Mouse (Mus musculus) midbrain, embryonic 12.5 days (tissue): ENCODE results near the gene Gabbr1. TPM values are rescaled to one million over a fixed set of nuclear protein-coding genes. Genes with fewer than 3 reads are reported as not detected.

Experiments used
- ATAC-seq: fragments of 200-750 bp; cut with Nextera tagmentation; 2 replicates; pipeline ENCODE4 v1.8.0; 2017; ENCODE audit warnings: low read depth, moderate TSS enrichment, moderate library complexity; ENCODE audit not compliant: low FRiP score
- H3K27ac ChIP-seq: fragments of 300-500 bp; sonication (generic); replicated peaks from 2 replicates; pipeline ENCODE4 v1.5.1; 2016; ENCODE audit warnings: mild to moderate bottlenecking
- H3K27me3 ChIP-seq: fragments of 300-500 bp; sonication (generic); 2 replicates; pipeline ENCODE4 v1.6.1; 2016; ENCODE audit warnings: mild to moderate bottlenecking
- H3K36me3 ChIP-seq: fragments of 300-500 bp; sonication (generic); 2 replicates; pipeline ENCODE4 v1.6.1; 2016
- H3K4me1 ChIP-seq: fragments of 300-500 bp; sonication (generic); 2 replicates; pipeline ENCODE4 v1.6.1; 2016
- H3K4me2 ChIP-seq: fragments of 300-500 bp; sonication (generic); replicated peaks from 2 replicates; pipeline ENCODE4 v1.6.1; 2016; ENCODE audit warnings: mild to moderate bottlenecking, moderate library complexity
- H3K4me3 ChIP-seq: fragments of 300-500 bp; sonication (generic); 2 replicates; pipeline ENCODE4 v1.5.1; 2016; ENCODE audit warnings: mild to moderate bottlenecking
- H3K9ac ChIP-seq: fragments of 300-500 bp; sonication (generic); replicated peaks from 2 replicates; pipeline ENCODE4 v1.6.1; 2016; ENCODE audit warnings: mild to moderate bottlenecking, moderate library complexity
- H3K9me3 ChIP-seq: fragments of 300-500 bp; sonication (generic); 2 replicates; pipeline ENCODE4 v1.6.1; 2016; ENCODE audit warnings: mild to moderate bottlenecking
- WGBS: fragments of 180-500 bp; shearing (Covaris S2); methylation state at CpG from one replicate; pipeline ENCODE4 v1.1.7; 2016; 5-methylcytosine and 5-hydroxymethylcytosine counted together
- polyA plus RNA-seq: library from polyadenylated mRNA; unstranded; fragments of >200 nt; fragmentation: Nextera tagmentation; extraction: Ambion mirVana; gene quantifications from 2 replicates; pipeline ENCODE4 v1.2.1, GENCODE M21; 2016

Gene Gabbr1
- polyA plus RNA-seq, result 33.4 and 35.9 TPM in 2 replicates

GRCm38 (mm10) chr17:37045611-37046311 is at the start of gene Gabbr1:
Gene Gabbr1 (plus strand): TSS chr17:37045966.
- no peaks in the 10 kb centered on the region for H3K9me3 ChIP-seq
- H3K4me2 ChIP-seq, result peak within 1 kb of the TSS; percentile 94
- peaks cover 18% of the 10 kb centered on the region for H3K27me3 ChIP-seq
- ATAC-seq, result peak; percentile 78
- WGBS, result 1% methylated on average over 39 of the region's 55 CpGs
- H3K36me3 ChIP-seq, result no peaks in the 10 kb centered on the region
- H3K4me1 ChIP-seq, result peaks cover 40% of the 10 kb centered on the region
- peak within 1 kb of the TSS; percentile 96 for H3K9ac ChIP-seq
- H3K27ac ChIP-seq, result peak within 1 kb of the TSS; percentile 94
- peak within 1 kb of the TSS; percentile 86 for H3K4me3 ChIP-seq

- WGBS, result 30% methylated on average over 7 of the region's 7 CpGs
- ATAC-seq, result peak; percentile 60; the same call in 1 of the 2 replicates
These were observed 48.6 kb upstream of the Gabbr1 start for GRCm38 (mm10) chr17:36997033-36997735.

GRCm38 (mm10) chr17:36998477-36998876 is 47.3 kb upstream of the Gabbr1 start:
- Histone ChIP-seq H3K27ac (no peak overlapping the region), H3K4me2 (no peak overlapping the region), H3K9me3 (no peaks in the 10 kb centered on the region), H3K9ac (no peak overlapping the region), H3K4me3 (no peak overlapping the region), H3K27me3 (no peaks in the 10 kb centered on the region), H3K4me1 (0 out of 2 replicates have a peak, but pooled peaks cover 3% of the 10 kb centered on the region), H3K36me3 (no peaks in the 10 kb centered on the region)
- ATAC-seq, result no peak
- 81% methylated on average over 2 of the region's 2 CpGs for WGBS

More at GRCm38 (mm10) chr17:36997033-36997735, 48.6 kb upstream of the Gabbr1 start:
- Histone ChIP-seq H3K36me3 (no peaks in the 10 kb centered on the region), H3K4me1 (no peaks in the 10 kb centered on the region), H3K9me3 (no peaks in the 10 kb centered on the region), H3K27ac (no peak overlapping the region), H3K9ac (no peak overlapping the region), H3K4me2 (no peak overlapping the region), H3K27me3 (no peaks in the 10 kb centered on the region), H3K4me3 (no peak overlapping the region)

GRCm38 (mm10) chr17:37000863-37001262 is 44.9 kb upstream of the Gabbr1 start, which contains the start of gene Zfp57:
Gene Zfp57 (plus strand): TSS chr17:37001163.
- H3K9ac ChIP-seq, result peak within 1 kb of the TSS; percentile 92; the same call in 1 of the 2 replicates

GRCm38 (mm10) chr17:37002364-37003330 is 43.1 kb upstream of the Gabbr1 start:
- Histone ChIP-seq H3K9ac (peak overlapping the region; percentile 92), H3K27ac (peak overlapping the region; percentile 93), H3K4me1 (peaks cover 12% of the 10 kb centered on the region; the same call in 1 of the 2 replicates), H3K4me3 (peak overlapping the region; percentile 82), H3K9me3 (no peaks in the 10 kb centered on the region), H3K36me3 (peaks cover 22% of the 10 kb centered on the region), H3K4me2 (peak overlapping the region; percentile 72), H3K27me3 (no peaks in the 10 kb centered on the region)
- WGBS, result under 1% methylated on average over 49 of the region's 49 CpGs
- peak; percentile 87 for ATAC-seq

More at GRCm38 (mm10) chr17:37000863-37001262, 44.9 kb upstream of the Gabbr1 start, which contains the start of gene Zfp57:
- Histone ChIP-seq H3K9me3 (no peaks in the 10 kb centered on the region), H3K36me3 (peaks cover 7% of the 10 kb centered on the region; the same call in 1 of the 2 replicates), H3K4me3 (peak within 1 kb of the TSS; percentile 82), H3K27ac (peak within 1 kb of the TSS; percentile 93), H3K4me2 (peak within 1 kb of the TSS; percentile 72), H3K4me1 (peaks cover 12% of the 10 kb centered on the region; the same call in 1 of the 2 replicates), H3K27me3 (no peaks in the 10 kb centered on the region)
- ATAC-seq, result no peak
- 94% methylated on average over 7 of the region's 7 CpGs for WGBS

GRCm38 (mm10) chr17:37003366-37003765 is 42.4 kb upstream of the Gabbr1 start:
- ATAC-seq, result 0 out of 2 replicates have a peak, but pooled peaks have one; percentile 0
- no peaks in the 10 kb centered on the region for H3K9me3 ChIP-seq
- H3K36me3 ChIP-seq, result peaks cover 29% of the 10 kb centered on the region
- peak overlapping the region; percentile 72 for H3K4me2 ChIP-seq
- H3K27ac ChIP-seq, result peak overlapping the region; percentile 93
- peak overlapping the region; percentile 92 for H3K9ac ChIP-seq
- WGBS, result 46% methylated on average over 3 of the region's 4 CpGs
- peaks cover 12% of the 10 kb centered on the region; the same call in 1 of the 2 replicates for H3K4me1 ChIP-seq
- no peaks in the 10 kb centered on the region for H3K27me3 ChIP-seq
- H3K4me3 ChIP-seq, result peak overlapping the region; percentile 82

- Histone ChIP-seq H3K27me3 (no peaks in the 10 kb centered on the region), H3K36me3 (peaks cover 63% of the 10 kb centered on the region), H3K4me1 (peaks cover 11% of the 10 kb centered on the region; the same call in 1 of the 2 replicates), H3K4me3 (no peak overlapping the region), H3K4me2 (no peak overlapping the region), H3K9me3 (no peaks in the 10 kb centered on the region), H3K27ac (no peak overlapping the region), H3K9ac (no peak overlapping the region)
- no peak for ATAC-seq
- 94% methylated on average over 6 of the region's 6 CpGs for WGBS
These were observed 37.6 kb upstream of the Gabbr1 start for GRCm38 (mm10) chr17:37008161-37008560.

- Histone ChIP-seq H3K27me3 (no peaks in the 10 kb centered on the region), H3K4me3 (no peak overlapping the region), H3K9me3 (no peaks in the 10 kb centered on the region), H3K4me1 (no peaks in the 10 kb centered on the region), H3K9ac (no peak overlapping the region), H3K4me2 (no peak overlapping the region), H3K27ac (no peak overlapping the region), H3K36me3 (peaks cover 62% of the 10 kb centered on the region)
- 93% methylated on average over 17 of the region's 17 CpGs for WGBS
- ATAC-seq, result no peak
These were observed 36.2 kb upstream of the Gabbr1 start for GRCm38 (mm10) chr17:37009460-37010042.

- Histone ChIP-seq H3K9me3 (no peaks in the 10 kb centered on the region), H3K36me3 (peaks cover 49% of the 10 kb centered on the region), H3K4me2 (no peak overlapping the region), H3K27ac (no peak overlapping the region), H3K4me1 (no peaks in the 10 kb centered on the region), H3K9ac (no peak overlapping the region), H3K4me3 (no peak overlapping the region), H3K27me3 (no peaks in the 10 kb centered on the region)
- ATAC-seq, result no peak
- 85% methylated on average over 3 of the region's 3 CpGs for WGBS
These were observed 34.0 kb upstream of the Gabbr1 start for GRCm38 (mm10) chr17:37011719-37012118.

- 80% methylated on average over 5 of the region's 5 CpGs for WGBS
- H3K36me3 ChIP-seq, result peaks cover 45% of the 10 kb centered on the region
These were observed 33.6 kb upstream of the Gabbr1 start for GRCm38 (mm10) chr17:37012141-37012540.

GRCm38 (mm10) chr17:37016333-37016732 is 29.4 kb upstream of the Gabbr1 start:
- no peak for ATAC-seq
- no peak overlapping the region for H3K4me2 ChIP-seq
- H3K4me1 ChIP-seq, result no peaks in the 10 kb centered on the region
- H3K4me3 ChIP-seq, result no peak overlapping the region
- no peaks in the 10 kb centered on the region for H3K9me3 ChIP-seq
- H3K36me3 ChIP-seq, result peaks cover 4% of the 10 kb centered on the region
- H3K27me3 ChIP-seq, result no peaks in the 10 kb centered on the region
- no peak overlapping the region for H3K9ac ChIP-seq
- H3K27ac ChIP-seq, result no peak overlapping the region

More at GRCm38 (mm10) chr17:37012141-37012540, 33.6 kb upstream of the Gabbr1 start:
- Histone ChIP-seq H3K4me2 (no peak overlapping the region), H3K4me1 (no peaks in the 10 kb centered on the region), H3K9me3 (no peaks in the 10 kb centered on the region), H3K27ac (no peak overlapping the region), H3K27me3 (no peaks in the 10 kb centered on the region), H3K9ac (no peak overlapping the region), H3K4me3 (no peak overlapping the region)
- no peak for ATAC-seq
